In genomic region chr4:124198832-124199231, GRCm38 (mm10) we compare ENCODE assay signal across 13 mouse cellular contexts.
DNase-seq lines count a peak whose midpoint lies in the region.
"Had no signal": no experiment of that assay in that cellular context is flagged by ENCODE, and none has a peak within 500 bp of the region (broad histone marks: within the 10 kb centered on the region; RNA-seq: fewer than 3 reads in every experiment).

No protein-coding gene starts in this region.

- peak; percentile 36 to 61 for DNase-seq in frontal cortex, adult 2 months (ENCODE audit: extremely low spot score in 1 of 2, low spot score in 1 of 2)
- no peak for DNase-seq in frontal cortex, postnatal 14 days (ENCODE audit: low spot score in 2 of 2)
- peak; percentile 68 for DNase-seq in layer of hippocampus, adult 9-11 months
- DNase-seq in layer of hippocampus, adult 9-10 months (ENCODE audit: low spot score) = no peak
- peak; percentile 35 for DNase-seq in right cerebral cortex, adult 18-20 months
- DNase-seq in right cerebral cortex, postnatal 4 days = no peak
- DNase-seq in heart, adult 9 months (ENCODE audit: low spot score in 2 of 2) = no peak
- DNase-seq: adrenal gland, adult 2 months; adrenal gland, postnatal 25 days; cerebellum, adult 2 months; cerebellum, postnatal 10 days; gastrocnemius, postnatal 14 days; heart, postnatal 36 days had no signal

Comparison
In these comparisons a context has a peak if more than half of its experiments do, and no peak if none do; other contexts are left out.
1. DNase-seq: peak in frontal cortex, adult 2 months (2 of 2), layer of hippocampus, adult 9-11 months (single experiment) and right cerebral cortex, adult 18-20 months (single experiment); none in frontal cortex, postnatal 14 days (0 of 2), layer of hippocampus, adult 9-10 months (single experiment), right cerebral cortex, postnatal 4 days (single experiment) and heart, adult 9 months (0 of 2).